Mouse (Mus musculus) embryonic facial prominence, embryonic 15.5 days (tissue): Measurements from ENCODE around the gene Nudt16l1. TPM values are rescaled to one million over a fixed set of nuclear protein-coding genes. Genes with fewer than 3 reads are reported as not detected.

Source experiments
- ATAC-seq: fragments of 200-750 bp; cut with Nextera tagmentation; 2 replicates; pipeline ENCODE4 v1.8.0; 2017; ENCODE audit warnings: low read depth, moderate TSS enrichment; ENCODE audit not compliant: insufficient number of reproducible peaks, low FRiP score, low TSS enrichment
- H3K27ac ChIP-seq: fragments of 300-500 bp; sonication (generic); replicated peaks from 2 replicates; pipeline ENCODE4 v1.5.1; 2015; ENCODE audit warnings: mild to moderate bottlenecking, inconsistent platforms
- H3K27me3 ChIP-seq: fragments of 300-500 bp; sonication (generic); 2 replicates; pipeline ENCODE4 v1.6.1; 2015; ENCODE audit warnings: inconsistent platforms
- H3K36me3 ChIP-seq: fragments of 300-500 bp; sonication (generic); 2 replicates; pipeline ENCODE4 v1.6.1; 2015; ENCODE audit warnings: mild to moderate bottlenecking, inconsistent platforms
- H3K4me1 ChIP-seq: fragments of 300-500 bp; sonication (generic); 2 replicates; pipeline ENCODE4 v1.6.1; 2015; ENCODE audit warnings: inconsistent platforms
- H3K4me2 ChIP-seq: fragments of 300-500 bp; sonication (generic); replicated peaks from 2 replicates; pipeline ENCODE4 v1.6.1; 2015; ENCODE audit warnings: mild to moderate bottlenecking, inconsistent platforms
- H3K4me3 ChIP-seq: fragments of 300-500 bp; sonication (generic); replicated peaks from 2 replicates; pipeline ENCODE4 v1.5.1; 2015; ENCODE audit warnings: mild to moderate bottlenecking, inconsistent platforms
- H3K9ac ChIP-seq: fragments of 300-500 bp; sonication (generic); 2 replicates; pipeline ENCODE4 v1.6.1; 2015; ENCODE audit warnings: inconsistent platforms
- H3K9me3 ChIP-seq: fragments of 300-500 bp; sonication (generic); replicated peaks from 2 replicates; pipeline ENCODE4 v1.6.1; 2016; ENCODE audit warnings: inconsistent platforms
- WGBS: fragments of 180-500 bp; shearing (Covaris S2); methylation state at CpG from one replicate; pipeline ENCODE4 v1.1.7; 2015; 5-methylcytosine and 5-hydroxymethylcytosine counted together
- polyA plus RNA-seq: library from polyadenylated mRNA; unstranded; fragments of >200 nt; fragmentation: Nextera tagmentation; extraction: Ambion mirVana; gene quantifications from 2 replicates; pipeline ENCODE4 v1.2.1, GENCODE M21; 2015

The Nudt16l1 gene
- polyA plus RNA-seq, 1 experiment from 2014 or later, result 156 TPM

GRCm38 (mm10) chr16:4976180-4976579, 37.6 kb downstream of the Nudt16l1 start:
- 60% methylated on average over 2 of the region's 2 CpGs for WGBS
- Histone ChIP-seq H3K27ac (no peak overlapping the region), H3K4me2 (no peak overlapping the region), H3K9ac (no peak overlapping the region), H3K4me1 (no peaks in the 10 kb centered on the region), H3K36me3 (no peaks in the 10 kb centered on the region), H3K9me3 (no peaks in the 10 kb centered on the region), H3K4me3 (no peak overlapping the region), H3K27me3 (no peaks in the 10 kb centered on the region)
- no peak for ATAC-seq

- Histone ChIP-seq H3K27ac (no peak overlapping the region), H3K4me1 (no peaks in the 10 kb centered on the region), H3K4me3 (no peak overlapping the region), H3K4me2 (no peak overlapping the region), H3K9me3 (no peaks in the 10 kb centered on the region), H3K36me3 (no peaks in the 10 kb centered on the region), H3K27me3 (no peaks in the 10 kb centered on the region), H3K9ac (no peak overlapping the region)
- no peak for ATAC-seq
- WGBS, result 56% methylated on average over 5 of the region's 5 CpGs
Measured at GRCm38 (mm10) chr16:4978275-4979051, 39.9 kb downstream of the Nudt16l1 start.

GRCm38 (mm10) chr16:4979755-4980380, 41.3 kb downstream of the Nudt16l1 start:
- no peak overlapping the region for H3K27ac ChIP-seq
- H3K4me1 ChIP-seq, result no peaks in the 10 kb centered on the region
- H3K9ac ChIP-seq, result no peak overlapping the region
- H3K27me3 ChIP-seq, result no peaks in the 10 kb centered on the region
- no peaks in the 10 kb centered on the region for H3K9me3 ChIP-seq
- ATAC-seq, result no peak; the same call in 1 of the 2 replicates
- H3K4me3 ChIP-seq, result no peak overlapping the region
- H3K4me2 ChIP-seq, result no peak overlapping the region
- 67% methylated on average over 4 of the region's 4 CpGs for WGBS
- no peaks in the 10 kb centered on the region for H3K36me3 ChIP-seq

- no peak overlapping the region for H3K27ac ChIP-seq
- ATAC-seq, result no peak
- 91% methylated on average over 12 of the region's 12 CpGs for WGBS
Measured at GRCm38 (mm10) chr16:4984717-4985116, 46.2 kb downstream of the Nudt16l1 start.

More at GRCm38 (mm10) chr16:4984717-4985116, 46.2 kb downstream of the Nudt16l1 start:
- no peaks in the 10 kb centered on the region for H3K36me3 ChIP-seq
- H3K4me1 ChIP-seq, result no peaks in the 10 kb centered on the region
- no peaks in the 10 kb centered on the region for H3K27me3 ChIP-seq
- no peak overlapping the region for H3K4me2 ChIP-seq
- no peaks in the 10 kb centered on the region for H3K9me3 ChIP-seq
- H3K9ac ChIP-seq, result no peak overlapping the region
- no peak overlapping the region for H3K4me3 ChIP-seq

Other genes starting within 250 kb of the Nudt16l1 start
- gene Nmral1, start 219.4 kb upstream of the Nudt16l1 start, polyA plus RNA-seq, result 51.3 and 52.5 TPM in 2 replicates
- gene Hmox2, start 212.4 kb upstream of the Nudt16l1 start, polyA plus RNA-seq, result 100 and 101 TPM in 2 replicates
- gene Cdip1, start 148.5 kb upstream of the Nudt16l1 start, polyA plus RNA-seq, result 90.6 and 96.6 TPM in 2 replicates
- 0.32 and 0.63 TPM in 2 replicates for gene 4930562C15Rik, start 103.3 kb upstream of the Nudt16l1 start, polyA plus RNA-seq
- 43.8 and 51.3 TPM in 2 replicates for gene Ubald1, start 58.4 kb upstream of the Nudt16l1 start, polyA plus RNA-seq
- 84.1 and 87.0 TPM in 2 replicates for gene Mgrn1, start 52.5 kb upstream of the Nudt16l1 start, polyA plus RNA-seq
- 64.7 and 72.8 TPM in 2 replicates for gene Anks3, start 25.4 kb downstream of the Nudt16l1 start, polyA plus RNA-seq
- gene Sept12, start 59.1 kb downstream of the Nudt16l1 start, polyA plus RNA-seq, result not detected in 2 replicates
- gene Smim22, start 68.5 kb downstream of the Nudt16l1 start, polyA plus RNA-seq, result 14.2 and 17.9 TPM in 2 replicates
- 63.5 and 69.8 TPM in 2 replicates for gene Rogdi, start 74.8 kb downstream of the Nudt16l1 start, polyA plus RNA-seq
- gene Glyr1, start 111.1 kb downstream of the Nudt16l1 start, polyA plus RNA-seq, result 130 and 136 TPM in 2 replicates
- 20.4 and 23.6 TPM in 2 replicates for gene Ubn1, start 111.3 kb downstream of the Nudt16l1 start, polyA plus RNA-seq
- 45.8 and 52.3 TPM in 2 replicates for gene Ppl, start 193.7 kb downstream of the Nudt16l1 start, polyA plus RNA-seq
- 0.35 TPM in 2 replicates for gene Sec14l5, start 208.3 kb downstream of the Nudt16l1 start, polyA plus RNA-seq